Mouse (Mus musculus) cerebellum, adult 18-20 months (tissue): Measurements from ENCODE around the gene Tgfbr3.
"Not testable (repeated sequence)": the region's sequence is repeated elsewhere in the genome, so short reads cannot be mapped to it uniquely, and the experiment has no call there.

Experiments
- DNase-seq, 2 experiments: peaks; one replicate each; pipeline ENCODE4 v3.0.0; 2021

Tgfbr3 gene

DNA sequence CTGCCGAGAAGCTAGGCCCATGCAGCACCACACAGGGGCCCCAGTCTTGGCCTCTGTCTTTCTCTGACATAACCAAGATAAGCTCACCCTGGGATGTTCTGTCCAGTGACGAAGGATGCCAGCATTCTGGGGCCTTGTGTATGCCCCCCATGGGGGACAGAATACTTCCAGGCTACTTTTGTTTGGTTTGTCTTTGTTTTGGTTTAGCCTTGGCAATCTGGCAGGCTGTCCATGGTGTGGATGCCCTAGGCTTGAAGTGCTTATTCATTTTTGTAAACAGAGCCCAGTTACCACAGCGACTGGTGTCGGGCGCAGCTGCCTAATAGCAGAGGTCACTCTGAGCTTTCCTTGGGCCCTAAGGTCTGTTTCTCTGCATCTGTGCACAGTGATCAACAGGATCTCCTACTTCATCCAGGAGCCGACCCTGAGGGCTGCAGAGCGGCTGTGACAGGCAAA lies 51.4 kb downstream of the Tgfbr3 start:
- DNase-seq, result no peak

DNA sequence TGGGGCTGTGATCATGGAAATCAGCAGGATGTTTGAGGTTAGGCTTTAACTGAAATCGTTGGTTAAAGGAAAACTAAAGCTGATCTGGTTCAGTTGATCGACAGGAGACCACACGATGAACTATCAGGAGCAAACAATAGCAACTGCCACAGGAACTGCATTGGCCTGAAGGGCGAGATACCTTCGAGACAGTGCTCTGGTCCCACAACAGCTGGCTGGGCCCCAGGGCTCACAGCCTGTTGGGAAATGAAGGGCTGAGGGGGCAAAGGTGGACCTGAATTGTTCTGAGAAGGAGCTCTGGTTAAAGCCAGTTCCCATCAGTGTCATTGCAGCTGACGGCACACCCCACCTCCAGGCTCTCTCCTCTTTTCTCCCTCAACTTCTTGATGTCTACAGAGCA lies 52.5 kb downstream of the Tgfbr3 start:
- DNase-seq, result no peak

DNA sequence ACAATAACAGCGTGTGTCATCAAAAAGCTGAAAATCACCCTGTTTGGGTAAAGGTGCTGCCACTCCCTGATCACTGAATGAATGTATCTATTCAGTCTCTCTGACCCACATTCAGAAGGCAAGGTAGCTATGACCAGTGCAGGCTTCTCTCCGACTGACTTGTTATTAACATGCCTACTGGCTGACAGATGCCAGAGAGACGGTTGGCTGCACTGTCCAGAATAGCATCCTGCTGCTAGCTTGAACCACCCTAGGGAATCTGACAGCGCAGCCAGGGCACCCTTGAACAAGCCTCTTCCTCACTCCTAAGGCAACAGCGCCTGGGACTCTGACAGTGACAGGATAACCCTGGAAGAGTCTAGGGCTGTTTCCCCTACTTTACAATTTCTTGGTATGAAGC lies 53.4 kb downstream of the Tgfbr3 start:
- DNase-seq, result peak in 1 of 2 experiments; percentile 38

DNA sequence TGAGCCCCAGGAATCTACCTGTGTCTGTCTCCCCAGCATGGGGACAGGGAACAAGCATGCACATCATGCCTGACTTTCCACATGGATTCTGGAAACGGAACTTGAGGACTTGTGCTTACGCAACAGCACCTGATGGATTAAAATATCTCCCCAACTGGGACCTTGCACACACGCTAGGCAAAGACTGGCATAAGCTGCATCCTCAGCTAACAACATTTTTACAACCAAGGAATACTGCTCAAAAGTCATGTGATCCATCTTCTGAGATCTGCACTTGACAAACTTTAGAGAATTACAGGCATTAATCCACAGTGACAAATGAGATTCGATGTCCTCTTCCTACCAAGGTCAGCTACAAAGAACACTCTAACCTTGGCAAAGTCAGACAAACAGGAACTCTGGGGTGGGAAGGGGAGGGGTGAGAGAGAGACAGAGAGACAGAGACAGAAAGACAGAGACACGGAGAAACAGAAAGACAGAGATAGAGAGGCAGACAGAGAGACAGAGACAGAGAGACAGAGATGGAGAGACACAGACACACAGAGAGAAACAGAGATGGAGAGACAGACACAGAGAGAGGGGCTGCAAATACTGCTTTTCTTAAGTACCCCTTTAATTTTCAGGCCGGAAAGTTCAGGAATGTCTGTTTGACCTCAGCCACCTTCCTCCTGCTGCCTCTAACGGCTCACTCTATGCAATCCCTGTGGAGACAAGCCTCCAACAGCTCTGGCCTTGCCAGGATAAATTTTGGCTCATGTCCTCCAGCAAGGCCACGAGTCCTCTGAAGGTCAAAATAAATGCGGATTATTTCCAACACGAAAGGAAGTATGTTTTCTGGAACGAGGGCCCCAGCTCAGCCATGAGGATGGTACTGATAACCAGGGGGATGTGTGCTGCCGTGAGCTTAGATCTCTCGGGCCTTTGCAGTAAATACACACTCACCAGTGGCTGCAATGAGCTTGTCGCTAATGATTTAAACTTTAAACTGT lies 55.8 kb downstream of the Tgfbr3 start:
- DNase-seq, result no peak

DNA sequence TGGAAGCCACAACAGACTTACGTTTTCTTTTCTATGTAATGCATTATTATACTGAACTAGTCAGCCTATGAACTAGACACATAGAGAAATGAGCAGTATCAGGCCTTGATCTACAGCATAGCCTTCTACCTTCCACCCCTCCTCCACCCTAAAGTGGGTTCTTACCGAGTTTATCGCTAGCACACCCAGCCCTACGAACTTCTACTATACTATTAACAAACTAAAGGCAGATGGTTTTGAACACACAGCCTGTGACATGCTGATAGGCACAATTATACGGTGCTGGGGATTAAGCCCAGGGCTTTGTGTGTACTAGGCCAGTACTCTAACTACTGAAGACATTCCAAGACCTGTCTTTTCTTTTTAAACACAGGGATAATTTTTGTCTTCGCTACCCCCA lies 59.2 kb downstream of the Tgfbr3 start:
- DNase-seq, result no peak

DNA sequence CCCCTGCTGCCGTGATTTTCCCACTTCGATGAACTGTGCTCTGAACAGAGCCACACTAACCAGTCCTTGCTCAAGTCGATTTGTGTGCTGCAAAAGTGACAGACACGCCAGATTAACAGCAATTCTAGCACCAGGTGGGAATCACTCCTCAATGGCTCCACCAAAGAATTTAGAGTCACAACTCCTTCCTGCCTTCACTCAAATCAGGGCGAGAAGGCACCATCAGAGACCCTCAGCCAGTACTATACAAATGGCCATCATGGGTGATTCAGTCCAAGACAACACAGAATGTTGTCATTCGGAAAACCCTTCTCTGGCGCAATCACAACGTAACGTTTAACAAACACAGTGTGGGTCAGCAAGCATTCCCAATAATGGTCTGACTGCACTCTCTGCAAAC lies 60.4 kb downstream of the Tgfbr3 start:
- DNase-seq, result no peak

DNA sequence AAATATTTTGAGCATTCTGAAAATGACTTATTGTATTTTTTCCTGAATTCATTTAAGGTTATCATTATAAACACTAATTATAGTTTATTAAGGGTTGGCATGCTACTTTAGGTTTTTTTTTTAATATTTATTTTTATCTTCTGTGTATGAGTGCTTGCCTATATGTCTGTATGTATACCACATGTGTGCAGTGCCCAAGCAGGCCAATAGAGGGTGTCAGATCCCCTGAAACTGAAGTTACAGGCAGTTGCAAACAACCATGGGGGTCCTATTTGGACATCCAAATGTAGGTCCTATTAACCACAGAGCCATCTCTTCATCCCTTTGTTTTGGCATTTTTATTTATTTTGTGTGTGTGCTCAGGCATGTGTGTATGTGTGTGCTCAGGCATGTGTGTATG lies 61.8 kb downstream of the Tgfbr3 start:
- DNase-seq, result no peak

DNA sequence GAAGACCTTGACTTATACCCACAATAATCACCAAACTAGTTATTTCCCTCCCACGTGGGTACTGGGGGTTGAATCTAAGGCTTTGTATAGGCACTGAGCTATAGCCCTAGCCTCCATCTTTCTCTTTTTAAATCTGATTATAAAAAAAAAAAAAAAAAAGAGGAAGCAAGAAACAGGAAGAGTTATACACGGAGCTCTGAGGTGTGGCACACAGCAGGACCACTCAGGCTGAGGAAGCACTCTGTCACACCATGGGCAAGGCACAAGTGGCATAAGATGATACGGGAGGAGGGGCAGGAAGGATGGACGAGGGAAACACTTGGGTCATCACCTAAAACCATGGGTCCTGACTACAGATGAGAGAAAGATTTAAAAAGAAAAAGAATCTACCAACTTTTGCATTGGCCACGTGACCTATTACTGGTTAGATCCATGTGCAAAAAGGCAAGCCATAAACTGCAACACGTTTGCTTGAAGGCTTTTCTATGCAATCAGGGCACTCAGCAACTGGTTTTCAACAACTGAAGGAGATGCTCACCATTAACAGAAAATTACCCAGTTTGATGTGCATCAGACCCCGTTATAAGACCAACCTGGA lies 64.5 kb downstream of the Tgfbr3 start:
- DNase-seq, result no peak

DNA sequence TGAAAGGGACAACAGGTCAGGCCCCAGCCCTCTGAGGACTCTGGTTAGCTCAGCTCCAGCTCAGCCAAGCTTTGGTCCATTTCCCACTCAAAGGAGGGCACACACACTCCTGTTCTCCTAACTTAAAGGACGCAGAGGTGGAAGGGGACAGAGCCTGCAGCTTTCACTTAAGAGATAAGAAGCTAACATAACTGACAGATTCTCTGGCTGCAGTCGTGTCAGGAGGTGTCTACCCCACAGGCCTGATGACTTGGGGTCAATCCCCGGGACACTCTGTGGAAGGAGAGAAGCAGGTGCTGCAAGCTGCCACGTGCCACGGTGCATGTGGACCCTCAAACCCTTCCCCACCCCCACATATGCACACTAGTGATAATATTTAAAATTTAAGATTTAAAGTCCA lies 65.3 kb downstream of the Tgfbr3 start:
- DNase-seq, result no peak

DNA sequence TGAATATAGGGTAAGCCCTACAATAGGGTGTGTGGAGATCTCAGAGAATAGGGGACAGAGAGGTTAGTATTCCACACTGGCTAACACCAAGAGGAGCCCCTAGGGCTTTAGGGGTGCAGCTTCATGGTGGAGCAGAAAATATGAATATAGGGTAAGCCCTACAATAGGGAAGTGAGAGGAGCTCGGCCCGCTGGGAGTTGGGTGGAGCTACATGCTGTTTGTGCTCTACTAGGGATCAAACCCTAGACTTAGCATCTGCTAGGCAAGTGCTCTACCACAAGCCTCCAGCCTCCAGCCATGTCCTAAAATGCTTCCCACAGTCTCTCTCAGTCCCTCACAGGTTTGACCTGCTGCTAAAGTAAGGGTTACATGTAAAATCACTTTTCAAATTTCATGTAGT lies 65.9 kb downstream of the Tgfbr3 start:
- DNase-seq, result not testable (repeated sequence)

DNA sequence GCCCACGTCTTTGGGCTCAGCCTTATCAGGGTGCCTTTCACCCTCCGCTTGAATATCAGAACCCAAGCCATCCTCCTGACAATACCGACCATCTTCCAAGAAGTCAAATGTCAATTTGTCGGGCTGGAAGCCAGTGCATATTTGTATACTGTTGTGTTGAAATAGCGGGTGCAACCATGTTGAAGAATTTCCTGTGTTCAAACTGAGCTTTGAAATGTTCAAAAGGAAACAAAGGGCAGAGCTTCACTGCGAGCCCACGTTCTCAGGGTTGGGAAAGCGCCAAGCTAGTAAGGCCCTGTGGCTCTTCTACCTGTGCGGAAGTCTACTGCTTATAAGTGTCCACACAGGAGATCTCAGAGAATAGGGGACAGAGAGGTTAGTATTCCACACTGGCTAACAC lies 66.4 kb downstream of the Tgfbr3 start:
- DNase-seq, result no peak

DNA sequence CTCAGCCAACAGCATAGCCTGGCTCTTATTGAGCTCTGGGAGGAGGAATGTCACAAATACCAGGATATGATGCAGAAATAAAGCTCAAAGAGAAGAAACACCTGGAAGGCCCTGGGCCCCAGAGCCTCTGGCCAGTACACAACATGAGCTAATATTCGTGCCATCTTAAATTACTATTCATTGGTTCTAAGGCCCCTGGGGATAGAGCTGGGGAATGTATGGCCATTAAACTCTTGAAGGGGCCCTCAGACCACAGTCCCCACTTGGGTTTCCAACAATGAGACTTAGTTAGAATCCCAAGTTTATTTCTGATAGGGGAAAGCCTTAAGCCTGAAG lies 66.8 kb downstream of the Tgfbr3 start:
- DNase-seq, result no peak

DNA sequence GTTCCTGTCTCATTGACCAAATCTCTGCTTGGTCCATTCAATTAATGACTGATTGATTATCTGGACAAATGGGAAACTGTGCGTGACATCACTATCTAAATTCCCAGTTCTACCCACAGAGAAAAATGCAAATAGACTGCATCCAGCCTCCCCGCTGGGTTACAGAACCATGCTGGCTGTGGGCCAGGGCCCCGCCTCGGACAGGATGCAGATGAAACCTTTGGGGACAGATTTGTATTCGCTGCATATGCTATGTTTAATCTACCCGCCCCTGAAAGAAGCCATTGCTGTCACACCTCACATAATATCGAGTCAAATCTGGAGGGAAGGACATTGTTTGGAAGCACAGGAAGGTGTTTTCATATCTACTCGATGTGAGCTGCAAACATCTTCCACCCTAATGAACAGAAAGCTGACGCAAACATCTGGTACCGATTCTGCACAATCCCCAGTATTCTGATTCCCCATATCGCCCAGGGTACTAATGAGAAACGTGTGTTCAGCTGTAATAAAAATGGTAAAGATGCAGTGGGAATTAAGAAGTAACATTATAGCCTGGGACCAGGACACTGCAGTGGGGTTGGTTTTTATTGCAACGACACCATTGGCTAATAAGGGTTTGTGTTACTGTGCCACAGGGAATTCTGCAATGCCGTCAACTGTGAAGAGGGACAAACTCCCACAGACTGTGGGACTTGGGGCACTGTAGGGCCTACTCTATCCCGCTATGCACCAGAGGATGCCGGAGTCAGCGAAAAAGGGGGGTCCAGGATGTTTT lies 67.3 kb downstream of the Tgfbr3 start:
- DNase-seq, result peak; percentile 29 to 57

DNA sequence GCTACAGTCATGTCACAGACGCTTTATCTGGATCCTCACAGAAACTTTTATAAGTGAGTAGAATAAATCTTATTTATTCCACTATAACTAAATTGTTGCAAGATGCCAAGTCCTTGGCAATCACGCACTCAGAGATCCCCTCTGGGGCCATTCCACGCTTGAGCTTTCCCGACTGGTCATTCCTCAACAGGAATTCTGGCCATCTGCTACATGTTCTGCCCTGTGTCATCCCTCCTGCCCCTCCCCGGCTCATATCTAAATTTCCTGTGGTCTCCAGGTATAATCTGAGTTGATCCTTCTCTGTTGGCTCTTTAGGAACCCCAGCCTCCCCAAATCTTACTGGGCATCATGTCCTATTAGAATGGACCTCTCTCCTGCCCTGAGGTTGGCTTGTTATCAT lies 68.5 kb downstream of the Tgfbr3 start:
- peak; percentile 58 to 67 for DNase-seq

DNA sequence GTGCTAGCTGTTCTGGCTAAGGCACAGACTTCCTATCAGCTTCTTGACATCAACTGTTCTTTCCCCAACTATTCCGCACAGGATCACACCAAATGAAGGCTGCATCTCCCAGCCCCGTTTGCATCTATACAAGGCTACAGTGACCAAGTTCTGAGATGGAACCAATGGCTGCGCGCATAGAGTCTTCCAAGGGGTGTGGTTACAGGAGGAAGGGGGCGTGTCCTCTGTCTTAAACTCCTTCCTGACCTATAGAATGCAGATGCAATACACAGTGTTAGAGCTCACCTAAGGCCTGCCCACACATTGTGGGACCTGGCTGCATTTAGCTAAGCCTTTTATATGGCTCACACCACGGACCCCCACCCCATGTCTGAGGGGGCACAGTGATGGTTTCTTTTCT lies 69.5 kb downstream of the Tgfbr3 start:
- no peak for DNase-seq

DNA sequence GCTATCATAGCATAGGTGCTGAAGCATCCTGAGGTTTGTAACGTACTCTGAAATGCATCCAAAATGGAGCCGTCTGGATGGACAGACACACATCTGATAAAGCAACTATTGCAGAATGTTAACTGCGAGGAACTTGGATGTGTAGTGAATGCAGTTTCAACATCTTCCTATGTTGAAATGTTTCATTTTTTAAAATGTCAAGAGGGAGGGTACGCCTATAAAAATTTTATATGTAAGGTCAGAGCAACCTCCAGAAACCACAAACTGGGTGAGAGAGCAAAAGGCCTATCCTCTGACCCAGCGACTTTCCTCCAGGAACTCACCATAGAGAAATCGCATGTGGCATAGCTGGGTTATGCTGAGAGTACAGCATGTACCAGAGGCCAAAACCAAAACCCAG lies 70.1 kb downstream of the Tgfbr3 start:
- DNase-seq, result no peak

DNA sequence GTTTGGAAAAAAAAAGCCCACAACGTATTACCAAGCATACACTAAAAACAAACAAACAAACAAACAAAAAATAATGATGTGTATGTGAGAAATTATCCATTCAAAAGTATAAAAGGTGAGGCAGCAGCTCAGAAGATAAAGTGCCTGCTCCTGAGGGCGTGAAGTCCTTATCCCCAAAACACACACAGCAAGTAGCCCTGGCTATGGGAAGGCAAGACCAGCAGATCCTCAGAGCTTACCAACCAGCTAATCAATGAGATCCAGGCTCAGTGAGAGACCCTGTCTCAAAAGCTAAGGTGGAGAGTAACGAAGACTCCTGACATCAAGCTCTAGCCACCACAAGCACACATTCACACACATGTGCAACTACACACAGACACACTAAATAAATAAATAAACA lies 70.8 kb downstream of the Tgfbr3 start:
- no peak for DNase-seq

DNA sequence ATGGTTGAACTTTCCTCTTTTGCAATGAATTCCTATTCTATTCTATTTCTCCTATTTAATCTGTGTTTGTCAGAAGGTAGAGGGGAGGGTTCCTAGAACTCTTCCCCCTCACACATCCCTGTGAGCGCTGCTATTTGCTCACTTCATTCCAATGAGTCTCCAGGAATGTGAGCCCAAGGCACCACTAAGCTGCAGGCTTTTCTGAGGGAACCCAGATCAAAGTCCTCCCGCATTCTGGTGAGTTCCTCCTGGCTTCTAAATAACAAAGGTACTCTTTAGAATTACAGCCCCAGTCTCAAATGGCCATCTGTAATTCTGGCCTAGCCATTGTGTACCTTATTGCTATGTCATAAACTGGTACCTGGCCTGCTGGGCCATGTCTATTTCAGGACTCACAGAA lies 72.3 kb downstream of the Tgfbr3 start:
- no peak for DNase-seq

DNA sequence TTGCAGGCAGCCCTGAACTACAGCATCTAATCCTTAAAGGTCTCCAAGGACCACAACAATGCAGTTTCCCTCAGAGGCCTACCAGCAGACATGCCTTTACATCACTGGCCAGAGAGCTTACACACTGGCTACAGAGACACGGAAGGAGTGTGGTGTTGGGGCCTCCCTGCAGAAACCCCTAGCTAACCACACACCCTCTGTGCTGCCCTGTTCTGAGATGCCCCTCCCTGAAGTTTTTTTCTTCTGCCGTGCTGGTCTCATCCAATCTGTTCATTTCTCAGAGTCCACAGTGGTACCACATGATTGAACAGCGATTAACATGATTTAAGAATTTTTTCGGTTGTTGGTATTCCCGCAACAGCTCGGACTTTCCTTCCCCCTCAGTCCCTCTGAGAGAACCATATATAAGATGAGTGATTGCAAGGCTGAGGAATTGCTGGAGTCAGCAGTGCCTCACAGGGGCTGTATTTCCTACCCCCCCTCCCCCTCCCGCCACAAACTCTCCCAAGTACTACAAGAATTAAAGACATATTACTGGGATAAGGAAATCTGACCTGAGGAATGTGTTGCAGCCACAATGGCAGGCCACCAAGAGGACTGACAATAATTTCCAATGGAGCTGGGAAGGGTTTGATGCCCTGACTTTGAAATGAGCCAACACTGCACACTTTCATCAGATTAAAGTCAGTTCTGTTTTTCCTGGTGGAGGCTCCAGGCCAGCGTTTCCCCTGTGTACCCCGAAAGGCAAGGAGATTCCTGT lies 75.9 kb downstream of the Tgfbr3 start:
- no peak for DNase-seq

DNA sequence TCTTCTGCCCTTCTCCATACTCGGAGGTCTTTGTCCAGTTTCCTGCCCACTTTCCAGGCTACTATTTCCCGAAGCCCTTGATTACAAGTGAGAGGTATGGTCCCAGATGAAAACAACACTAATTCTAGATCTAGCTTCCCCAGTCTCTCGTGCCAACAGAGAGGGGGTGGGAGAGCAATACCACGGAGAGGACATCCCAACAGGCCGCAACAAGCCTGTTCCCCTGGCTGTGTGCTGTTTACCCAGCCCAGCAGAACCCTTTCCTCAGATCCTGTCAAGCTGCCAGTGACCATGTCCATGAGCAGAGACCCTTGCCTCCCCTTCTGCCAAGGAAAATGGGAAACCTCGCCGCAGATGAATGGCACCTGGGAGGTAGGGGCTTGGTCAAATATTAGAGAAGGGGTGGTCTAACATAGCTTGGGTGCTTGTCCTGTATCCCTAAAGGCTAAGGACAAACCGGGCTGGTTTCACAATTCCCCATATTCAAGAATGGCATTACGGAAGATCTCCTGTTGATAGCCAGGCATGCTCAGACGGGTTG lies 77.5 kb downstream of the Tgfbr3 start:
- no peak for DNase-seq

DNA sequence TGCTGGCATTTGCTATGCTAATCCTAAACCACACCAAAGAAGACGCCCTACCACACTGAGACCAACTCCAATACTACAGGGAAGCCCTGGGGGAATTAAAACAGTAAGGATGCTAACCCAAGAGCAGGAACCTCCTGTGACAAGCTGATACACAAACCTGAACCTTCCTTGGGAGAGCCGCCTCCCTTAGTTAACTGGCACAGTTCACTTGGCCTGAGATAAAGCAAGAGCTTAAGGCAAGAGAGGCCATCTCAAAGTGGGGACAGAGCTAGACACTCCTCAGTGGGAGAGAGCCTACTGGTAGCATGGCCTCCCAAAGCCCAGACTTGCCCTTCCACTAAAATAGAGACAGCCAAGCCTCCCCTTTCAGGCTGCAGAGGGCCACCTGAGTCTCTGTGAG lies 79.4 kb downstream of the Tgfbr3 start:
- no peak for DNase-seq

DNA sequence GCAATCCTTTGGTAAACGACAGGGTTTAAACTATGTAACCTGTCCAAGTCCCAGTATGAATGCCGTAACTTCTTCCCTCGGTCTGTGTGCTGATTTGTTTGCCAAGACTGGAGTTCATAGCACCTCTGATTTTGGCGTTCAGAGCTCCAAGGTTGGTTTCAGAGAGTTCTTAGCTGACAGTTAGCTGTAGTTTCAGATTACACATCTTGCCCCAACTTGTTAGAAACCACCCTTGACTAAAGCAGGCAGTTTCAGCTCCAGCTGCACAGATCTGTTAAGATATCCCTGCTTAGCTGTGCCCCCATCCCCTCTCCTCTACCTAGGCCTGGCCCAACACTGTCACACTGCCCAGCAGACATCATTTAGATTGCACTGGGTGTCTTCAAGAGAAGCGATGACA lies 81.5 kb downstream of the Tgfbr3 start:
- no peak for DNase-seq

DNA sequence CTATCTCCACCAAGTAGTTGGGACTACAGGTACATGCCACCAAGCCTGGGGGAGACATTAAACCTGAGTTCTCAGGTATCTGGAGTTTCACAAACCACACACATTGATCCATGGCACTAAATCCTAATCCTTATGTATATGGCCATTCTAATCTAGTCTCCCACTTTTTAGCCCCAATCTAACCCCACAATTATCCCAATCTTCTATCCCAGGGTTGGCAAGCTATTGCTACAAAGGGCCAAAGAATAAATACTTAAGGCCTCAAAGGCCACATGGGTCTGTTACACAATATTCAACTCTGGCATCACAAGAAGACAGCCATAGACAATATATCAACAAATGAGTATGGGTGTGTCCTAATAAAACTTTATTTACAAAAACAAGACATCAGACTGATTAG lies 85.1 kb downstream of the Tgfbr3 start:
- no peak for DNase-seq
